14 mouse cellular contexts compared by ENCODE assay signal in the genomic region with DNA sequence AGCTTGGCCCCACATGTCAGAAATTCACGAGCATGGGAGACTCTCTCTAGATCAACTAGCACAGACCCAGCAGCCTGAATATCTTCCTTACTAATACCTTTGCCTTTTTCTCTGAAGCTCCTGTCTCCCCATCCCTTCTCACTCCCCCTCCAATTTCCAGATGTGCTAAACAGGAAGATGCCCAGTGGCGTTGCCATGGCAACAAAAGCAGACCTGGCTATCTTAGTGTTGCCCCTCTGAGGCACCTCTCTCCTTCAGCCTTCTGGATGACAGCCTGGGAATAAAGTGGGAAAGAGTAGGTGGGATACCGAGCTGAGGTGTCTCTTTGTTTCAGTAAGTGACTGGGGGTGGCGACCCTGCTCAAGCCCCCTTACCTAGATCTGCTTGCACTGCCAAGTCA.
"Had no signal": no experiment of that assay in that cellular context is flagged by ENCODE, and none has a peak within 500 bp of the region (broad histone marks: within the 10 kb centered on the region; RNA-seq: fewer than 3 reads in every experiment).

No protein-coding gene starts in this region.

- H3K27me3 ChIP-seq: kidney, embryonic 15.5 days; limb, embryonic 13.5 days; midbrain, embryonic 12.5 days had no signal

- DNase-seq: kidney, adult 2 months; kidney, postnatal 25 days; layer of hippocampus, adult 9-11 months; left cerebral cortex, postnatal 4 days; lung, adult 18-20 months; retina, postnatal 1 day; right cerebral cortex, postnatal 4 days; spleen, adult 18-20 months; thymus, adult 18-20 months; thymus, postnatal 14 days had no signal

- H3K4me2 ChIP-seq: kidney, embryonic 15.5 days; limb, embryonic 13.5 days; midbrain, embryonic 12.5 days had no signal

- H3K9me3 ChIP-seq: kidney, embryonic 15.5 days; limb, embryonic 13.5 days; midbrain, embryonic 12.5 days had no signal

- H3K4me3 ChIP-seq: kidney, embryonic 15.5 days; limb, embryonic 13.5 days; midbrain, embryonic 12.5 days had no signal

- H3K4me1 ChIP-seq: kidney, embryonic 15.5 days; midbrain, embryonic 12.5 days had no signal

- H3K36me3 ChIP-seq: kidney, embryonic 15.5 days; limb, embryonic 13.5 days; midbrain, embryonic 12.5 days had no signal

- H3K9ac ChIP-seq: kidney, embryonic 15.5 days; limb, embryonic 13.5 days; liver, embryonic 14.5 days; midbrain, embryonic 12.5 days had no signal

- H3K27ac ChIP-seq: kidney, embryonic 15.5 days; limb, embryonic 13.5 days; liver, embryonic 14.5 days; midbrain, embryonic 12.5 days had no signal
